Mouse (Mus musculus) left cerebral cortex, adult 18-20 months (tissue): ENCODE measurements around the gene Olfr1367. TPM values are rescaled to one million over a fixed set of nuclear protein-coding genes. Genes with fewer than 3 reads are reported as not detected.
A peak's percentile ranks its signal among the peaks of the same experiment; 100 is the strongest.

Experiments used
- DNase-seq, 2 experiments: peaks; one replicate each; pipeline ENCODE4 v3.0.0; 2021 to 2022; ENCODE audit warnings: low spot score in 2 of 2, mixed read lengths in 1 of 2
- microRNA-seq, 2 experiments: library from miRNA; unstranded; fragments of <30 nt; microRNA quantifications; one replicate each; pipeline ENCODE4 v1.2.0; 2021
- total RNA-seq, 2 experiments: library from RNA; stranded (reverse); gene quantifications; 2 replicates each; pipeline ENCODE4 v1.2.3; 2021

Gene Olfr1367
- total RNA-seq, 2 experiments from 2014 or later = not detected

DNA sequence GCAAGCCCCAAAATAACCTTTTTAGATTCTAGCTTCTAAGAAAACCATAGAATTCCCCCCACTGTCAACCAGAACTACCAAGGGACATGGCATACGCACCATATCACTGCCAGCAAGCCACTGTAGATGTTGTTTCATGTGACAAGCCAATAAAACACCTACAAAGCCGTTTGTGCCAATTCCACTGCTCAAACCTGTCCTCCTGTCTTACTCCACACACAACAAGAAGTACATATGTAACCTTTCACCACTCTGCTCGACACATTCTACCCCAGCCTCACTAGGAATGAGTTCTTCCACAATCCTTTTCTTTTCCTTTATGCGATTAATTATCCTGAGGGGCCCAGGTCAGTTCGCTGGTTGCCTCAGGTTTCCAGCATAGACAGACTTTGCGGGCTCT lies 48.9 kb downstream of the Olfr1367 start:
- DNase-seq = no peak

DNA sequence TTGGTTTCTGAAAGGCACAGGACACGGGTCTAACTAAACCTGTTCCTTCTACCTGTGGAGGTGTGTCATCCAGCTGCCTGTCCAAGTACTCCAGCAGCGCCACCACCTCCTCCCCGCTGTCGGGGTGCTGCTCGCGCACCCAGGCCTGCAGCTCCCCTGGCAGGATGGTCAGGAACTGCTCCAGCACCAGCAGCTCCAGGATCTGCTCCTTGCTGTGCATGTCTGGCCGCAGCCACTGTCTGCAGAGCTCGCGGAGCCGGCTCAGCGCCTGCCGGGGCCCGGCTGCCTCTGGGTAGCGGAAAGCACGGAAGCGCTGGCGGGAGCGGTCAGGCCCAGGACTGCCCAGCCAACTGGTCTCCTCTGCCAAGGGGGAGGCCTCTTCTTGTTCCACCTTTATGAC lies 49.3 kb downstream of the Olfr1367 start:
- peak; percentile 12 to 14 for DNase-seq

DNA sequence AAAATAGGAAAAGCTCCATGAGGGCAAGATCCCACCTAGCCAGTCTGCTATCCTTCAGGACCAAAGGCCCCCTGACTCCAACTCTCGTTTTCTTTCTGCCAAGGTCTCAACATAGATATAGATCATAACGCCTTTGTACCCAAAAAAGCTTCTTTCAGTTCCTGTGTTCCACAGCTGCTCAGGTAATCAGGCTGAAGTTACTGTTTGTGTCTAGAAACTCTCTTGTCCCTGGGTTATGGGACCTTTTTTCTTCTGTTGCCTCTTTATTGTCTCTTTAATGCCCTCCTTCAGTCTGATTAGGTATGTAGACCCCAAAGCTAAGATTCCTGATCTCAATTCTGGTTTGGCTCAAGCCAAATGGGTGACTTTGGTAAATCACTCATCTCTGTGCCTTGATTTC lies 50.8 kb downstream of the Olfr1367 start:
- no peak for DNase-seq

Small RNA genes lying within 50 kb of the gene (microRNA-seq; reads per million reads assigned to microRNA genes)
- 0 to 0.25 reads per million in 2 experiments for gene Mir6942

Other genes with a start within 250 kb of the Olfr1367 start
- gene Olfr1369-ps1, start 235.4 kb upstream of the Olfr1367 start, total RNA-seq = not detected
- not detected for gene Olfr263, start 217.3 kb upstream of the Olfr1367 start, total RNA-seq
- not detected for gene Olfr1368, start 201.0 kb upstream of the Olfr1367 start, total RNA-seq
- 10 to 100 TPM; 38.6 to 38.8 TPM for gene Trim27, start 167.5 kb upstream of the Olfr1367 start, total RNA-seq
- gene Gpx5, start 54.2 kb upstream of the Olfr1367 start, total RNA-seq = not detected
- under 1 TPM; 0.33 to 0.37 TPM for gene Gpx6, start 34.8 kb upstream of the Olfr1367 start, total RNA-seq
- gene Zscan12, start 15.9 kb downstream of the Olfr1367 start, total RNA-seq = 1 to 10 TPM; 8.3 to 8.9 TPM
- gene Zkscan3, start 55.8 kb downstream of the Olfr1367 start, total RNA-seq = 10 to 100 TPM; 36.0 to 38.1 TPM
- 1 to 10 TPM in 1 of 2 experiments, under 1 TPM in 1; 0.98 to 1.5 TPM for gene Pgbd1, start 94.1 kb downstream of the Olfr1367 start, total RNA-seq
- 10 to 100 TPM; 58.1 to 60.4 TPM for gene Zscan26, start 106.8 kb downstream of the Olfr1367 start, total RNA-seq
- under 1 TPM; 0.58 to 0.84 TPM for gene Nkapl, start 121.6 kb downstream of the Olfr1367 start, total RNA-seq
- gene Zkscan4, start 132.0 kb downstream of the Olfr1367 start, total RNA-seq = 1 to 10 TPM; 5.7 to 6.4 TPM
- gene Gm10065, start 132.5 kb downstream of the Olfr1367 start, total RNA-seq = not detected
- gene AK157302, start 148.3 kb downstream of the Olfr1367 start, total RNA-seq = 10 to 100 TPM; 21.6 to 25.9 TPM
- gene Gm11273, start 154.5 kb downstream of the Olfr1367 start, total RNA-seq = 10 to 100 TPM; 60.5 to 66.3 TPM
- 10 to 100 TPM; 13.1 to 18.5 TPM for gene Zkscan8, start 184.2 kb downstream of the Olfr1367 start, total RNA-seq
- gene Olfr1366, start 195.9 kb downstream of the Olfr1367 start, total RNA-seq = not detected
- not detected for gene Olfr1535, start 213.0 kb downstream of the Olfr1367 start, total RNA-seq
- not detected for gene Olfr1364, start 234.8 kb downstream of the Olfr1367 start, total RNA-seq